Mouse (Mus musculus) activated CD4-positive, CD25-positive, alpha-beta regulatory T cell, adult 4 months (primary cell): ENCODE measurements around the gene Gm9821. TPM values are rescaled to one million over a fixed set of nuclear protein-coding genes. Genes with fewer than 3 reads are reported as not detected.

Experiments
- ATAC-seq: one replicate; pipeline ENCODE4 v1.8.0; 2017
- polyA plus RNA-seq, 2 experiments: library from polyadenylated mRNA; unstranded; fragments of 100-300 nt; shearing (Covaris generic); gene quantifications; one replicate each; pipeline ENCODE4 v1.2.1; 2017

Gene Gm9821
- 1 to 10 TPM; 1.6 to 2.4 TPM for polyA plus RNA-seq

DNA sequence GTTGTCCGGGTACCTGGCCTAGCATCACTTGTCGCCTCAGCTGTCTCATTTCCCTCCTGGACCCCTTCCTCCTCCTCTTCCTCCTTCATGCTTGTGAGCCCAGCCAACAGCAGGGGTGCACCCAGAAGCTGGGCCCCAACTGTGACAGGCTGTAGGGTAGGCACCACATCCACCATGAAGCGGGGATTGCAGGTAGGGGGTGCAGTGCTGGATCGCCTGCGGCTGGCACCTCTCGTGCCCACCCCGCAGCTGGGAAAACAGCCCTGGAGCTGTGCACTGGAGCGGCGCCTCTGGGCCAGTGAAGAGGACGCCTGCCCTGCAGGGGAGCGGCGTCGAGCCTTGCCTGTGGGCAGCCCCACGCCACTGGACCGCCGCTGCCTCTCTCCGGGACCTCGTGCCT lies at the start of gene Gm9821:
Gm9821 (plus strand) TSS at position 221 of the 400 bp plus-strand sequence.
- no peak for ATAC-seq

DNA sequence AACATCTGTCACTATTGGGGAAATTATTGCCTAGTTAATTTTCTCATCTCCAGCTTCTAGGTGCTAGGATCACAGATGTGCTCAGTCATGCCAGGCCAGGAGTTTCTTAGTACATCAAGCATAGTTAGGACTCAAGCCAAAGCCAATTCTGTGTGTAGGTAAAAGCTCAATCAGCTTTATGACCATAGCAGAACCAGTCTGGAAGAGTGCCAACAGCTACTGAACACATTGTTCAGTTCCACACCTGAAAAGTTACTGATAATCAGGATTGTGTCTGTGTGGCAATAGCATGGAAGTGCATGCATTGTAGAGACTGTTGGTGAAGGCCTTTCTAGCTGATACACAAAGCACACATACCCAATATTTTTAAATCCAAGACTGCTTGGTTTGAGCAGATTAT lies 47.5 kb upstream of the Gm9821 start:
- no peak for ATAC-seq

DNA sequence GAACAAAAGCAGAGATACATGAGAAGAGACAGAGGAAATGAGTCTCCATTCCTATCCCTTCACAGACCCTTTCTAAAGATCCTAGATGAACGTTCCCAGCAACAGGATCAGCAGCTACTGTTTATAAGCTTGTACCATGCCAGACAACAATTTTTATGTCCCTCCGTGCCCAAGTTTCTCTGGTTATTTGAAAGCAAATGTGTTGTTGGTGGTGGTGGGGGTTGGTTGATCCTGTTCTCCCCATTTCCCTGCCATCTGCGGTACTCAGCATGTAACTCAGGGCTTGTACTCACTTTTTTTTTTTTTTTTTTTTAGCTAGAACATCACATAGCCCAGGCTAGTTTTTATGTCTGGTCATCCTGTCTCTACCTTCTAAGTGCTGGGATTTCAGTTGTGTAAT lies 46.4 kb upstream of the Gm9821 start:
- no peak for ATAC-seq

DNA sequence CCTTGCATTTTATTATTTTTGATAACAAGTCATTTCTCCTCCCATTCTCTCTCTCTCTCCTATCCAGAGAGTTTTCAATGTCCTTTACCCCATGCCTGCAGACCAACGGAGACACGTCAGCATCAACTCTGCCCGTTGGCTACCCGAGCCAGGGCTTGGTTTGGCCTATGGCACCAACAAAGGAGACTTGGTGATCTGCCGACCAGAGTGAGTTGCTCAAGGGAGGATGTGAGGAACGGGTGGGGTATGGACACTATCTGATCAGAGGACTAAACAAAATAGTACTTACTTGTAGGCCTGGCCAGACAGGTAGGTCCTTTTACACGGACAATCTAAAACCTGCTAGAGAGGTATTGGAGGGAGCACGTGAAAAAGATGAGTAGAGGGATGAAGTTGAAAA lies 45.1 kb upstream of the Gm9821 start:
- ATAC-seq, result no peak

DNA sequence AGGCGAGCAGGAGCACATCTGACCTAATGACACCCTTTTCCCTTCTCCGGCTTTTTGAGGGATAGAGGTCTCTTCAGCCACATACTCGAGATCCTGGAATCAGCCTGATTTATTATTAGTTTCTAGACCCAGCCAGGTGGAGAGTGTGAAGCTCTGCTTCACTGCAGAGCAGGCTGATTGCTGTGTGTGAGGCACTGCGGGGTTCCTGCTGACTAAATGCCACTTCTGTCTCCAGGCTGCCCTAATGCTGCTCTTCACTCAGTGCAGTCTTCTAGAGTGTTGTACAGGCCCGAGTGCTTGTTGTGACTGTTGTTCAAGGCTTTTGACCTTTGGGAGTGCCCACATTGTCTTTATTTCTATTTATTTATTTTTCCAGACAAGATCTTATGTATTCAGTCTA lies 43.2 kb upstream of the Gm9821 start:
- ATAC-seq, result no peak

DNA sequence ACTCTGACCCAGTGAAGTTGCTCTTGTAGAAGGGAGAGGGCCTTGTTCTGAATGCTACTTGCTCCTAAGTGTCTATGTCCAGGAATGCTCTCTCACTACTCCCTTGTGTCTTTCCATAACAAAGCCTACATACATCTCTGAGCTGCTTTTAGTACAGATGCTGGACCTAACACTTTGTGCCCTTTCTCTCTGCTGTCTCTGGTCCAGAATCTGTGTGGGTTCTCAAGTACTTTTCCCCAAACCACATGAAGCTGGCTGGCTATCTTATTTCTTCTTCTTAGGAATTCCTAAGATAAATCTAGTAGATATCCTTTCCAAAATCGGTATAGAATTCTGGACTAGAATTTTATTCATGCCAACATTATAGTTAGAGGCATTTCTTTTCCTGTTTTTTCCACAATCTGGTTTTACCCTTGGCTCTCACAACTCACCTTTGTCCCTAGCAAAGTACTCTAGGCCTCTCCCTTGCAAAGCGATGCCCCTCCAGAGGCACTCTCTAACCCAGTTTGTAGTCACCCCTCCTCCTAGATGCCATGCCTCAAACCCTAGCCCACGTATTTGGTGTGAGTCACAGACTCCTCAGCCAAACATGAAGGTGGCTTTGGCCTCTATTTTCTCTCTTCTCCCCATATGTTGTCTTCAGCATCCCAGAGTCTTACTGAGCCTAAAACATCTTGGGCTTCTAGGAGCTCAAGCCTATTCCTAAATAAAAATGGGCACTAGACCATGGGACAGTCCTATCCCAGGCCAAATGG lies 42.2 kb upstream of the Gm9821 start:
- ATAC-seq, result no peak

DNA sequence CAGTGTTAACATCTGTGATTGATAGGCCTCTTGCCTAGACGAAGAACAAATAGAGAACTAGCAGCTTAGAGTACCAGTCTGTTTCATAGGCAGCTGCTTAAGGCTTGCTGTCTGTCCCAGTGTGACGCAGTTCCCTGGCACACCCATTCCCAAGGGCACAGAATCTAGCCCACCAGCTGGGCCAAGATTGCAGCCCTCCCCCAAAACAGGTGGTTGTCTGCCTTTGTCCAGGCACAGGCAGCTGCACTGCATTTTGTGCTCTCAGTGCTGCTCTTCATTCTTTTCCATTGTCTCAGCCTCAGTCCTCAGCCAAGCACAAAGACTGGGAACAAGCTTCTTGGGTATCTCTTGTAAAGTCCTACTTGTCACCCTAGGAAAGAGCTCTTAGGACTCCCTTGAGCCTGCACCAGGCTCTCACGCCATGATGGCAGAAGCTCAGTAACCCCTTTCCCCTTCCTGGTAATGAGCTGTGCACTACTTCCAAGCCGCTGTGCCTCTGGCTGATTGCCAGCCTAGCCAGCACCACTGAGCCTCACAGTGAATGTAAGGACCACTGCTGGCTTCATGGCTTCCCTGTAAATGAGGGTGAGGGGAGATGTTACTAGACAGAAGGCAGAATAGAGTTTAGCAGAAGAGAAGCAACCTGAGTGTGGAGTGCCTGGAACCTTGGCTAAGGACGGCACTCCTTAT lies 40.7 kb upstream of the Gm9821 start:
- no peak for ATAC-seq

DNA sequence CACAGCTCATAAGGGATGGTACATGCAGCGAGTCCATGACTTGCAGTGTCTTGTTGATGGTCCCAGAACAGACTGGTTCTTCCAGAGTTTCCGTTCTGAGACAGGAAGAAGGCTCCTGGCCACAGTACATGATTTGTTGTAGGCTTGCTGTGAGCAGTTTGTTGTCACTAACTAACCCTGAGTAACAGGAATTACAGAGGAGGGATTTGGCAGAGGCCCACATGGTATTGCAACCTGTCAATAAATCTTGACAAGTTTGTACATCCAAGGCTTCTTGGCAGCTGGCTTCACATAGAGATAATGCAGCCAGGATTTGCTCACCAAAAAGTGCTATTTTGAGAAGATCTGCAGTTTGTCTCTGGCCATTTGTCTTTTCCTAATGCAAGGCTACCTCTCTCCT lies 39.4 kb upstream of the Gm9821 start:
- ATAC-seq, result no peak

DNA sequence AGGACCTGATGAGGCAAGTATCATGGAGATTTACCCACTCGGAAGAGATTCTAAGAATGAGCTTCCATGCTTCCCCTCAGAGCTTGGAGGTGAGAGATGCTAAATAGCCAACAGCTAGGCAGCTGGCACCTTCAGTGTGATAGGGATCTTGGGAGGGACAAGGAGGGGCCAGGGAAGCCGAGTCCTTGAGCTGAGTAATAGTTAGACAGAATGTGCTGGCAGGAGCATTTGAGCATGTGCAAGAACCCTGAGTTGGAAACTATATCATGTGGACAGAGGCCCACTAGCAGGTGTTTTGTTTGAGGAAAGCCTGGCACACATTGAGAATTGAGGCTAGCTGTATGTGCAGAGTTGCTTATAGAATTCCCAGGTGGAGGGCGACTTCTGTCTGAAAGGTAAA lies 32.9 kb upstream of the Gm9821 start:
- no peak for ATAC-seq

DNA sequence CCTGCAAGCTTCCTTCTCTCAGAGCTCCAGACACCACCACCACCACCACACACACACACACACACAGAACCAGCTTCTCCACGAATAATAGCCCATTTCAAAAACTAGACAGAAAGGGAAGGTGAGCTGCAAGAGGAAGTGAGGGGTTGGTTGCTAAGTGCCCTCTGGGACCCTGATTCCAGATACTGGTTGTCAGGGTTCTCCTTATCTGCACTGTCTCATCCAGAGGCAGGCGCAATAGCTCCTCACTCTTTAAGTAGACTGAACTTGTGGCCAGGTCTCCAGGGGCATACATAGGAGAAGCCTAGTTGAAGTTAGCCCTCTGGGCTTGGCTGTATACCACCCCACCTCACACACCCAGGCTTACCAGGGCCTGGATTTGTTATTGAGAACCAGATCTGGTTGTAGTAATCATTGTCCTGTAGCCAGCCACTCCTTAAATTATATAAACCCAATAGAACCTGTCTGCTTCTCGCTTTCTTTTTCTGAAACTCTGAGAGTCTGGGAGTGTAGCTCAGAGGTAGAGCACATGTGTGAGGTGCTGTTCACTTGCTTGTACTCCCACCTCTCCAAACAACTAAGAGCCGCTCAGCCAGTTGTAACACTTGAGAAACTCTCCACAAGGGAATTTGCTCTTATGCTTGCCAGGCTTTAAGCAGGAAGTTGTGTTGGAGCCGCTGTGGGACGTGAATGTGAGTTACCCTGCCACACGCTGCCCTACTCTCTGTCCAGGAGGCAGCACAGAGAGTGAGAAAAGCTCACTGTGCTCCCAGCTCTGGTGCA lies 32.0 kb upstream of the Gm9821 start:
- no peak for ATAC-seq

DNA sequence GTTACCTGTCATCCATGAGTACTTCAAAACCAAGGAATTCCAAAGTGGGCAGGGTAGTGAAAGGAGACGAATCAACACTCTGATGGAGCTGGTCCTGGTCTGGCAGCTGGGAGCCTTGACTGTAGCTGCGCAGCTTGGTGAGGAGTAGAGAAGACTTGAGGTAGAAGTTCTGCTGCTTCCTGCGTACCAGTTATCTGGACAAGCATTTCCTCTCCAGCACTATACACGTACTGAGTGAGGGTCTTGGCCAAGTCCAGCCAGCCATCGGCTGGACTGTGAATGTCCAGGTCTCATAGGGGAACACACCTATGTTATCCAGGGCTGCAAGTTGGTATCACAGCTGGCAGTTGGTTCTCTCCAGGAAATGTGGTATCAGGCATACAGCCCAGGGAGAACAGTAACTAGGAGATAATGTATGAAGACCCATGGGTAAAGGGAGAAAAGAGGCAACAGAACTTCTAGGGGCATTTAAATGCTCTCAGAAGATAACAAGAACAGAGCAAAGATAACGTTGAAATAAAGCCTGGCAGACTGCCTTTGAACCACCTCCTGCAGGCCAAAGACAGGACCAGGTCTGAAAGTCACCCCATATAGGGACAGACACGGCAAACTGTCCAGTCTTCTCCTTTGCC lies 29.0 kb upstream of the Gm9821 start:
- no peak for ATAC-seq

DNA sequence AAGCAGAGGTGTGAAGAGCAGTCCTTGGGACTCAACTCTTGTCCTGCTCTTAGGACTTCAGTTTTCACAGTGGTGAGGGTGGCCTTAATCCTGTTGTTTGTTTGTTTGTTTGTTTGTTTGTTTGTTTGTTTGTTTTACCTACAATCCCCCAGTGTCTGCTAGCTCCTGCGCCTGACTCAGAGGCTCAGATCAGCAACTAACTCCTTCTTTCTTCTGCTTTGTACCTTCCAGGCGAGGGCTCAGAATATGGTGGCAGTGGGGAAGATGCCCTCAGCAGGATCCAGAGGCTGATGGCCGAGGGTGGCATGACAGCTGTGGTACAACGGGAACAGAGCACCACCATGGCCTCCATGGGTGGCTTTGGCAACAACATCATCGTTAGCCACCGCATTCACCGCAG lies 28.4 kb upstream of the Gm9821 start:
- no peak for ATAC-seq

DNA sequence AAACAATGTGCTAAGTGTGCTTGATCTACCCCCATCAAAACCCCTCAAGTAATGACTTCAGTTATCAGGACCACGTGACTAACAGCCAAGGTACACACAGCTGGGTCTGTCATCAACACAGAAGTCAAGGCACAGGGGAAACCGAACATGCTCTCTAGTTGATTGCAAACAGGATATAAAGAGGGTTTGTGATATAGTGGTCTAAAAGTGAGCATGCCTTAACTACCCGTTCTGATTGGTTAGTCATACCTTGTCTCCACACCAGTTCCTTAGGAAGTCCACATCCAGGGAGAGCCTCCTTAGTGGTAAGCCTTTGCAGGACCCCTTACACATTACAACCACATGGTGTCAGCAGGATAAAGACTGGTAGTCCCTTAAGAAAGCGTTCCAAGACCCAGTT lies 25.4 kb upstream of the Gm9821 start:
- ATAC-seq, result no peak

DNA sequence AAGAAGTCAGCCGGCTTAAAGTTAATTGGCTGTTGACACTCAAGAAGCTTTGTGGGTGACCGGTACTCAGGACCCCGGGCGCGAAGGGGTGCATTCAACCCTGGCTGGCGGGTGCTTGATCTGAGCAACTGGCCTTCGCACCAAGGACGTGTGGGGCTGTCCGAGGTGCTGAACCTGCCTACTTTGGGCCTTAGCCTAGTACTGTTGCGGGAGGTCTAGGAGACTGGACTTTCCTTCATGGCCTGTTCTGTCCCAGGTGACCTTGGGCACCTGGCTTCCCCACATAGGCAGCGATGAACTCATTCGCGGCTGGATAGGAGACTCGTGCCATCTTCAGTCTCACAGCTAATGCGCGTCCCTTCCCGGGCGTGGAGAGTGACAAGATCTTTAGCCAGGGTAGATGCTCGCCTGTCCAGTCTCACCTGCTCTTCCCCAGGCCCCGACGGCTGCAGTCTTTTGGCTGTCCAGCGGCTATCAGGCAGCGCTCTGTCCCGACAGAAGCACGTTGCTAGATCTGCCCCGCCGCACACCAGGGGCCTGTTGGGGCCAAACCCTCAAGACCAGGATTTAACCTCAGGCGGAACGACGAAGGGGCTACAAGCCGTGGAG lies 24.2 kb upstream of the Gm9821 start:
- no peak for ATAC-seq

DNA sequence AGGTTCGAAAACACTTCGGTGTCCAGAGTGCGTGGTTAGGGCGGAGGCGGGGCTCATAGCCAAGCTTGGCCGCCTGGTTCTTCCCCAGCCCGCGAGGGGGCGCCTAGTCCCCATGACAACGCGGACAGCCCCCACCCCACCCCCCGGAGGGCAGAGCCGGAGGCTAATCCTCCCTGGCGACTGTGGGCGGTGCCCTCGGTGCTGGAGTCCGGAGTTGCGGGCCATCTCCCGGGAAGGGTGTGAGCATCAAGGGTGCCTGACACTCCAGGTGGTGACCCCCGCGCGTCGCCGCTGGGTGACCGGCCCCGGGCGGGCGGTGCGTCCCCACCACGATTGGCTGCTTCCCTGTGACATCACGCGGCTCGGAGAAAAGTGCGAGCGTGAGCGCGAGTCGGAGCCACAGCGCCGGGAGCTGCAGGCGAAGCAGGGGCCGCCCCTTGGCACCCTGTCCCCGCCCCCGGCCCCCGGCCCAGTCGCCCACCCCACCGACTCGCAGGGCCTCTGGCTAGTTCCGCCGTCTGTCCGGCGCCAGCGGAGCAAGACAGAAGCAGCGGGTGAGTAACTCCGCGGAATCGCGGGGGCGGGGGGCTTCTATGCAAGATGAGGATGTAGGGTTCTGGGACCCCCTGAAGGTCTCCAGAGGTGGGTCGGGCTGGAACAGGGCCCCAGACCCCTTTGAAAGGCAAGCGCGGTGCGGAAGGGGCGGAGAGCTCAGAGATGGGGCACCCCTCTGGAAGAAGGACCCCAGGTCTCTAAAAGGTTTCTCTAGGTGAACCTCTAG lies 23.5 kb upstream of the Gm9821 start:
- no peak for ATAC-seq

DNA sequence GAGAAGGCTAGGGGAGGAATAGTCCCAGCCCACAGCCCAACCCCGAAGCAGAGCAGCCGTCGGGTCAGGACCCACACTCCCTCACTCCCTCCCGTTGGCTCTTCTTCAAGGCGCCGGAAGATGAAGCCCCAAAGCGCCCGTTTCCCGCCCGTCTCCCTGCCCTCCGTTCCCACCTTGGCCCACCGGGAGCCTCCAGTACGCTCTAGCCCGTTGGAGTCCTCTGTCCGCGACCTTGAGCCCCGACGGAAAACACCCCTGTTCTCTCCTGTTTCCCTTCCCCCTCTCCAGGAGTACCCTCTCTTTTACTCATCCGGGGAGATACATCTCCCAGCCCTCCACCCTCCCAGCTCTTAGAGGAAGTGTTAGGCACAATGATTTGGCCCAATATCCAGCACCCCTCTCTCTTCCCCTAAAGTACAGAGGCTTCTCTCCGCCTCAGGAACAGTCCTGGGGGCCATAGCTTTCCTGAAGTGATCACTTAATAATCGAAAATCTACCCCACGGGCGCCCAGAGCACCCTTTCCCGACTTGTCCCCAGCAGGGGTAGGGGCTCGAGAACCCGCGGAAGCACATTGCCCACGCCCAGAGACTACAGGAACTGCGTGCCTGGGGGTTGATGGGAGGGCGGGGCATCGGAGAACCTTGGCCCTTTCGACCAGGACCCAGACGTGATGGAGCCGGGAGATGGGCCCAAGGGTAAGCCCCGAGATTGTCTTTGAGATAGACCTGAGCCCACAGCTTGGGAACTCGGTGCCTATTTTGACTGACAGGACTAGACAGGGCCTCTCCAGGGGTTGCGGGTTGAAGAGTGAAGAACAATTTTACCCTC lies 22.7 kb upstream of the Gm9821 start:
- ATAC-seq, result no peak

DNA sequence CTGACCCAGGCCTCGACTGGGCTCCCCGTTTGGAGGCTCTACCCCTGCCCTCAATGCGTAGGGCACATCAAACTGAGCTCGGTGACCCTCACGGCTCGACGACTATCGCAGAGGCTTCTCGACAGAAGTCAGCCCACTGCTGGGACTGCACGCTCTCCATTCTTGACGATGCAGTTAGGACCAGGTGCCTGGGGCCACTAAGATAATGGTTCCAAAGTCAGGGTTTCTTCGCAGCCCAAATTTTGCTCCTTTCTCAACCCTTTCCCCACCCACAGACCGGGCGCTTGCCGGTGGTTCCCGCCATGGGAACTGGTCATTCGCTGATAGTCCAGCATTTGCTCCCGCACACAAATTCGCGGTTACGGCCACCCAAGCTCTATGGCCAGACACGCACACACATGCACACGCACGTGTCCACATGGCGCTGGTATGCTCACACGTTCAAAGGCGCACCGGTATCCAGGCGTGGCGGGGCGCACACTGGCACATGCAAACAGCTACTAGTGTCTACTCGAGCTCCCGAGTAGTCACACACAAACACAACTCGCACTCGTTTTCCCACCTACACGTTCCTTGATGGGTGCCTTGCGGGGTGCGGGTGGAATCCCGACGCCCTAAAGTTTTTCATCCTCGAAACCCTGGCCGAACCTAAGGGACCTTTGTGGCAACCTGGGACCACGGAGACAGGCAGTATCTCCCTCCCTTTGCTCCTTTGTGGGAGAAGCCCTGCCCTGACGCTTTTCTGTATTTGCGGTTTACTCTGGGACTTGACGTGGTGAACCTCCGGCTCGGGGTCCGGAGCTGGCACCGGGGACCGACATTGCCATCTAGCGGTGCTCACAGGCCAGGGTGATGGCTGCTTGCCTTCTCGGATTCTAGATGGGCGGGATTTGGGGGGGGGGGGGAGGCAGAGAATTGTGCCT lies 21.8 kb upstream of the Gm9821 start:
- ATAC-seq, result peak; percentile 60

DNA sequence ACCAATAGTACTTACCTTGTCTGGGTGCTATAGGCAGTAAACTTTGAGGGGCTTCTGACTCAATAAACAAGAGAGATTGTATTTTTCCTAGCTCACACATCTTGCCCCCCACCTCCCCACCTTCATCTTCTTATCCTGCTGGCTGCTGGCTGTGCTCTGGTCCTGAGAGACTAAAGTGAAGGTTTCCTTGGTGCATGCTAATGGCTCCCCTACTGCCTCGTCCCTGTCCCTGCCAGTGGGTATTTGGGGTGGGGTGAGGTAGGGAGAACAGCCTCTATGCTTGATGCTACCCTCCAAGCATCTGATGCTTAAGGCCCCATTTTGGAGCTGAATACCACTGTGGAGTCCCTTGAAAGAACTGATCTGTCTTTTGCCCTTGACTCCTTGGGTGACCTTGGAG lies 20.8 kb upstream of the Gm9821 start:
- ATAC-seq, result no peak

DNA sequence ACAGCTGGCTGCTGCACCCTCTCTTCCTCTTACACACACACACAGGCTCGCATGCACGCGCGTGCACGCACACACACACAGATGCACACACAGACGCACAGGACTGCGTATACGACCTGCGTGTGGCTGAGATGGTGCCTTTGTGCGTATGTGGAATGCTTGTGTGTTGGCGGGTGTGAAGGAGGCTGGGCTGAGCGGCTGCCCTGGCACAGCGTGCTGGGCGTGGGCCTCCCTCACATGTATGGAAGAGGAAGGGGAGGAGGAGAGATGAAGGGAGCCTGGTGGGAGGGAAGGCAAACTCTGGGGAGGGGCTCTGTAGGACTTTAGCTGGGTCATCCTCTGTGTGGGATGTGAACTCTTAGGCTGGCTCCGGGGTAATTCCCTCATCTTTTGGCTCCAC lies 20.1 kb upstream of the Gm9821 start:
- no peak for ATAC-seq

DNA sequence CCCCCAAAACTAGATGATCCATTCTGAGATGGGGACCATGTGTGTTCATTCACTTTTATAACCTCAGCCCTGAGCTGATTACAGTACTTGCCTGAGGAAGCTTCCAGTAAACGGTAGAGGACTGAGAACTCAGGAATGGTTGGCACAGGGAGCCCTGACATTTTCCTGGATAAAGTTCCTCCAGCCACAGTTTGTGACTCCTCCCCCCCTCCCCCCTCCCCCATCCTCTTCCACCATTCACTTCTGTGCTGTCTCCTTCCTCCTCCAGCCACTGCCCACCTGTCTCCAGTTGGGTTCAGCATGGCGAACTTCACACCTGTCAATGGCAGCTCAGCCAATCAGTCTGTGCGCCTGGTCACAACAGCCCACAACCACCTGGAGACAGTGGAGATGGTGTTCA lies 18.6 kb upstream of the Gm9821 start, which contains the start of gene Chrm4:
Chrm4 (plus strand) TSS at position 301 of the 400 bp plus-strand sequence.
- ATAC-seq, result no peak
